Mouse (Mus musculus) cerebellum, postnatal 10 days (tissue): ENCODE measurements around the gene 1700007K13Rik.
"Not testable (repeated sequence)": the region's sequence is repeated elsewhere in the genome, so short reads cannot be mapped to it uniquely, and the experiment has no call there.

Experiments
- DNase-seq, 2 experiments: peaks; one replicate each; pipeline ENCODE4 v3.0.0; 2021; ENCODE audit warnings: mixed read lengths in 2 of 2

1700007K13Rik gene

DNA sequence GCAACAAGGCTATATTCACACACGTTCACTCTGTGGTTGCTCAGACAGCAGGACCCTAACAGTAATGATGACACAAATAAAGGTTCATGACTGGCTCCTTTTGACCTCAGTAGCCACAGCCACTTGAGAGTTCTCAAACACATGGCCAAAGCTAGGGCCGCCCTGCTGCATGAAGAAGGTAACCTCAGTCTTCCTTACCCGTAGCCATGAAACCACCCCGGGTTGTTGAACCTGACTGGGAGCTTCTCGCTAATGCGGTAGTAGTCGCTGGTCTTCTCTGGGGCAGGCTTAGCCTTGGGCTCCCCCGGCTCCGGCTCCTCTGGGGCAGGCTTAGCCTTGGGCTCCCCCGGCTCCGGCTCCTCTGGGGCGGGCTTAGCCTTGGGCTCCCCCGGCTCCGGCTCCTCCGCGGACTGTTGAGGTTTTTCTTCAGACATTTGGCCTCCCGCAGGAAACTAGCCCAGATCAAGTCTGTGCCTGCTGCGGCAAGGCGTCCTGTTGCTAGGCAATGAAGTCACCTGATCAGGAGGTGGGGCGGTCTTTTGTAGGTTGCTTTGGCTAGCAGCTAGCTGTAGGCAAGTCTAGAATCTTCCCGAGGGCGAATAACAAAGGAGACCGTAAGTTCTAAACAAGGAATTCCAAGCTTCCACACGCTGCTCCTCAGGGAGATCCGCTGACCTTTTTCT is at the start of gene 1700007K13Rik:
1700007K13Rik (minus strand) TSS at position 497 of the 683 bp plus-strand sequence.
- peak; percentile 81 to 83 for DNase-seq

DNA sequence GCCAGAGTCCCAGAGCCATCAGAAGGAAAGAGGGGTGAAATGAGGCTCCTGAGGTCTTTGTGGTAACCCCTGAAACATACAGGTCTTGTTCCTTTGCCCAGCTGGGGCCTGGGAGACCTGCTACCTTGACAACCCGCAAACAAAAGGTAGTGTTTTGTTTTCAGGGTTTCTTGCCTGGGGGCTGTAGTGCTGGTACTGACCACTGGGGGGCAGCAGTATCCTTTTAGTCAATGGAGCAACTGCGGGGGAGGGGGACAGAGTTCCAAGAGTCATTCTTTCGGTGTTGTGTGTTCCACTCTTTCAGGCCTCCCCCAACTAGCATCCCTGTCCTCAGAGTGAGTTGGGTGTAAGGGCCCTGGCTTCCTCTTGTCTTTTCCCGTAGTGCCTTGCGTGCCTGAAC is 48.4 kb upstream of the 1700007K13Rik start:
- DNase-seq = peak; percentile 96 to 98

DNA sequence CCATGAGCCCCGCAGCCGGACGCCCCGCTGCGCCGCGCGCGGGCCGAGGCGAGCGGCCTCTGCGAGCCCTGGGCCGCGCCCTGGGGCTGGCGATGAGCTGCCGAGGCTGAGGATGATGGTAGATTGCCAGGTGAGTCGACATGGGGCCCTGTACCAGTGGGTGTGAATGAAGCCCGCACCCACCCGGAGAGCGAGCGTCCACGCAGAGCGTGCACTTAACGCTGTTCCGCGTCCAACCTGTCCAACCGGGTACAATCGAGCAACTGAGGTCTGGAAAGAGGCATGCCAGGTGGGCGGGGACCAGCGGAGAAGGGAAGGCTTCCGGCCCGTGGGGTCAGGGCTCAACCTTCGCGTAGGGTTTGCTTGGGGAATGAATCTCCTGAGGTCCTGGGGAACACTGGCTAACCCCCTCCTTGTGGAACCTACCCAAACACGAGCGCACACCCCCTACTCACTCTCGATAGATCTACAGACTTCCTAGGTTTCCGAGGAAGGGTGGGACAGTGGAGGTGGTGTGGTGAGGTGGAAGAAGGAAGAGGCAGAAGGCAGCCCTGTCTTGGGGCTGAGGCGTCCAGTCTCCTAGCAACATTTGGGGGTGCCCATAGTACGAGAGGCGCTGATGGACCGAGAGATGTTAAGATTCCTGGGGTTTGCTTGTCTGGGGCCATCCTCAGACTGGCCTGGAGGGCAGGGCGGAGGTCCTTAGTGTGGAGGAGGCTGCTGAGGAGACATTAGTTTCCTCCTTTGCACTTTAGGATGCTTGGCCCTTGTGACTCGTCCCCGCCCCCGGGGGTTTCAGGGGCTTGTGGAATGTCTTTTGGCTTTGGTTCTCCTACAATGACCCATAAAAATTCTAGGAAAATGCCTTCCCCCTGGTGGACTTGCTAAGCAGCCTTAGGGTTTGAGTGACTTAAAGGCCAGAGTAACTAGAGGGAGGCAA is 47.6 kb upstream of the 1700007K13Rik start:
- peak; percentile 71 to 73 for DNase-seq

DNA sequence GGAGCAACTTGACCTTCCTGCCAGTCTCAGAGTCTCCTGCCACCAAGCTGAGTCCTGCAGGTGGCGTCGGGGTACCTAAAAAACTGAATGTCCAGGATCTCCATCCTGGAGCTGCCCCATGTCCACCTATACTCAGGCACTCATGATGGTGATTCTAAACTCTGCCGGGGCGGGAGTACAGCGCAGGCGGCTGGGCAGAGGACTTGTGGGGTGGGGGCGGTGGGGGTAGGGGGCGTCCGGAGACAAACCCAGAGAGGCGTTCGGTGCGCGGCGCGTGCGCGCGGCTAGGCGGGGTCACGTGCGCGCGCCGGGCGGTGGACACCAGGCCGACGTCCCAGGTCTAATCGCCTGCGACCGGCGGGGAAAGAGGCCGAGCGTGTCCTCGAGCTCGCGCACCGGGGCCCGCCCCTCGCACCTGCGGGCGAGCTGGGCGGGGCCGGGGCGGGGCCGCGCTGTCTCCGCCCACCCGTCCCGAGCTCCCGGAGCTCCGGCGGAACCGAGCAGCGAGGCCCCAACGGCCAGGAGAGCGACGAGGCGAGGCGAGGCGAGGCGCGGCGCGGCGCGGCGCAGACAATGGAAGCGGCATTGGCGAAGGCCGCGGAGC is 46.8 kb upstream of the 1700007K13Rik start, which contains the start of gene Ralgds:
Ralgds (plus strand) TSS at position 328 of the 604 bp plus-strand sequence.
- DNase-seq = peak; percentile 88 to 91

DNA sequence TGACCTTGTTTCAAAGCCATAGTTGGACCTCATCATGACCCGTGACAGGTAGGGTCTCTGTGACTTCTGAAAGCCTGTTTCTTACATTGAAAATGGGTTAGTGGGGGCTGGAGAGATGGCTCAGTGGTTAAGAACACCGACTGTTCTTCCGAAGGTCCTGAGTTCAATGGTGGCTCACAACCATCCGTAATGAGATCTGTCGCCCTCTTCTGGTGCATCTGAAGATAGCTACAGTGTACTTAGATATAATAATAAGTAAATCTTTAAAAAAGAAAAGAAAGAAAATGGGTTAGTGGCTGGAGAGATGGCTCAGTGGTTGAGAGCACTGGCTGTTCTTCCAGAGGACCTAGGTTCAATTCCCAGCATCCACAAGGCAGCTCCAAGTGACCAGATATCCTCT is 45.5 kb upstream of the 1700007K13Rik start:
- DNase-seq = peak in 1 of 2 experiments; percentile 5

DNA sequence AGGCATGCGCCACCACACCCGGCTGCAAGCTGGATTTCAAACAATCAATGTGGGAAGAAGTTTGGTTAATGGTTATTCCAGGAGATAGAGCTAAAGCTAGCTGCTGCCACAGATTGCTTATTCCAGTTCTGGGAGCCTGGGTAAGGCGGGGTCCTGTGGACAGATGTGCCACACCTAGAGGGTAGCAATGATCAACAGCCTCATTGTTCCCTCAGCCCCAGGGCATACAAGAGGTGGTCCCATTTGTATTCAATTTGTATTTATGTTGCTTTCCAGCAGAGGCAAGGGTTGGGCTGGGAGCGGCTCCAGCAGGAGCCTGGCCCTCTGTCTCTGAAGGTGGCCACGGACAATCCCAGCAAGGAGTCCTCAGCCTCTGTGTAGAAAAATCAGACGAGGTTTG is 40.2 kb upstream of the 1700007K13Rik start:
- DNase-seq = no peak

DNA sequence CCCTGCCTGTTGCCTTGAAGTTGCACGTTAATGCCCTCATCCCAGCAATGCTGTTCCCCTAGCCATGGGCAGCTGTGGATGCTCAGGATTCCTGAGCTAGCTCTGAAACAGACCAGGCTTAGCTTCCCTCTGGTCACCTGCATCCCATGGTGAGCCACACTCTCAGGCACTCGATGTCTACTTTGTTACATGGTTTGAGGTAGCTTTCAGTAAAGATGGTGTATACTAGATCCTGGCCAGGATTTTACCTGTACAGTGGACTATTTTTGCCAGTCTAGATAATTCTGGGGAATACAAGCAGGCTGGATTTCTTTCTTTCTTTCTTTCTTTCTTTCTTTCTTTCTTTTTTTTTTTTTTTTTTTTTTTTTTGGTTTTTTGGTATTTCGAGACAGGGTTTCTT is 39.7 kb upstream of the 1700007K13Rik start, which contains the start of gene Gm10134:
Gm10134 (plus strand) TSS at position 301 of the 400 bp plus-strand sequence.
- no peak for DNase-seq

DNA sequence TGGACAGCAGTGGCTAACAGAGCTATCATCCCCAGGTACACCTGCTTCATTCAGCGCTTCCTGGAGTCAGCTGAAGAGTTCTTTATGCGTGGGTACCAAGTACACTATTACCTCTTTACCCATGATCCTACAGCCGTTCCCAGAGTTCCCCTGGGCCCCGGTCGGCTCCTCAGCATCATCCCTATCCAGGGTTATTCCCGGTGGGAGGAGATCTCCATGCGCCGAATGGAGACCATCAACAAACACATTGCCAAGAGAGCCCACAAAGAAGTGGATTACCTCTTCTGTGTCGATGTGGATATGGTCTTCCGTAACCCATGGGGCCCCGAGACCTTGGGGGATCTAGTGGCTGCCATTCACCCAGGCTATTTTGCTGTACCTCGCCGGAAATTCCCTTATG is 38.5 kb upstream of the 1700007K13Rik start:
- no peak for DNase-seq

DNA sequence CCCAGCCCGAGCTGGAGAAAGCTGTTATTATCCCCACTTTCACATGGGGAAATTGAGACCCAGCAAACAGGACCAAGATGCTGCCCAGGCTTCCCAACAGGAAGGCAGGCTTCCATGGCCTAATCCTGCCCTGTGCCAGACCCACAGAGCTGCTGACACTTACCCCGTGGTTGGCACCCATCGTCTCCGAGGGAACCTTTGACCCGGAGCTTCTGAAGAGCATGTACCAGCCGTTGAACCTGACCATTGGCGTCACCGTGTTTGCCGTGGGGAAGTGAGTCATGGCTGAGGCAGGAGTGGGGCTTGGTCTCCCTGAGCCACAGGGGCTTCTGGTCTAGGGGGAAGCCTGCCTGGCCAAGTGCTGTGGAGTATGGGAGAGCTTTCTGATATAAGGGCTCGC is 36.9 kb upstream of the 1700007K13Rik start:
- no peak for DNase-seq

DNA sequence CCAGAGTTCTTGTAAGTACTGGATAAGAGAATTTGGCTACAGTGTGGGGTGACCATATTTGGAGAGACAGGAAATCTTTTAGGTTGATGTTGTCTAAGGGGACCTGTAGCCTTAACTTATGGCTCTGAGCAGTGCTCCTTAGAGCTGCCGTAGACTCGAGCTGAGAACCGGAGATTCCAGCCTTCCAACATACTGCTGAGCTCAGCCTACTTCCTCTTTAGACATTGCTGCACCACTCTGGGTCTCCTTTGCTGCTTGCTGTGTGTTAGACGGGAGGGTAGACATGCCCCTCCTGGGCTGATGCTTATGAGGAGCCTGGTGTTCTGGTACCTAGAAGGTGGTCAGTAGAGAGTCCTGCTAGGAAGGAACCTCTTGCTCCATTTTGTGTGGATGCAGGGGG is 32.3 kb upstream of the 1700007K13Rik start:
- no peak for DNase-seq

DNA sequence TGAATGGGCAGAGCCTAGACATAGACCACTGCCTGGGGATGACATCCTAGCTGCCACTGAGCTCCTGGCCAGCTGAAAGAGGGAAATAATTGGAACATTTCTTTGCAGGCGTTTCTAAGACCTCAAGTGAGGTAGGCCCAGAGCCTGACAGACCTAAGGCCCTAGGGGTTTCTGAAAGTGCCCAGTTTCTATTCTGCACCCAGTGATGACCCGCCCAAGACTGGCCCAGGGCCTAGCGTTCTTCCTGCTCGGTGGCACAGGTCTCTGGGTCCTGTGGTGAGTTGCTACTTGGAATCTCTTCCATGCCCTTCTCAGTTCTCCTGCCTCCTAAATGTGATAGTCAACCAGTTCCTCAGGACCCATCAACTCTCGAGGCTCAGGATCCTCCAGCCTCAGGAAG is 31.4 kb upstream of the 1700007K13Rik start:
- DNase-seq = no peak

DNA sequence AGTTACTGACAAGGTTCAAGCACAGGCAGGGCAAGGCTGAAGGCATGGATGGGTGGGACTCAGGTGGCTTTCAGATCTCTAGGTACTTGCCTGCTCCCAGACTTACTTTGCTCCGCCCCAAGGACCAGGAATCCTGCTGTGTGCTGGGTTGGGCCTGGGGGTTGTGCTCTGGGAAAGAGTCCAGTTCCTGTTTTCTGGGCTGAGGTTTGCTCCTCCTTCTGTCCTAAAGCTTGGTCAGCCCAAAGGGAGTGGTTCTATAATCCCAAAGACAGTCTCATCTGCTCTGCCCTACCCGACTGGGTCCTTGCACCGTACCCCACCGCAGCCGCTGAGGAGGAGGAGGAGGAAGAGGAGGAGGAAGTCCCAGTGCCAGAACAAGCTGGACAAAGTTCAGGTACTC is 30.5 kb upstream of the 1700007K13Rik start, which contains the start of gene Gbgt1:
Gbgt1 (plus strand) TSS at position 221 of the 400 bp plus-strand sequence.
- DNase-seq = no peak

DNA sequence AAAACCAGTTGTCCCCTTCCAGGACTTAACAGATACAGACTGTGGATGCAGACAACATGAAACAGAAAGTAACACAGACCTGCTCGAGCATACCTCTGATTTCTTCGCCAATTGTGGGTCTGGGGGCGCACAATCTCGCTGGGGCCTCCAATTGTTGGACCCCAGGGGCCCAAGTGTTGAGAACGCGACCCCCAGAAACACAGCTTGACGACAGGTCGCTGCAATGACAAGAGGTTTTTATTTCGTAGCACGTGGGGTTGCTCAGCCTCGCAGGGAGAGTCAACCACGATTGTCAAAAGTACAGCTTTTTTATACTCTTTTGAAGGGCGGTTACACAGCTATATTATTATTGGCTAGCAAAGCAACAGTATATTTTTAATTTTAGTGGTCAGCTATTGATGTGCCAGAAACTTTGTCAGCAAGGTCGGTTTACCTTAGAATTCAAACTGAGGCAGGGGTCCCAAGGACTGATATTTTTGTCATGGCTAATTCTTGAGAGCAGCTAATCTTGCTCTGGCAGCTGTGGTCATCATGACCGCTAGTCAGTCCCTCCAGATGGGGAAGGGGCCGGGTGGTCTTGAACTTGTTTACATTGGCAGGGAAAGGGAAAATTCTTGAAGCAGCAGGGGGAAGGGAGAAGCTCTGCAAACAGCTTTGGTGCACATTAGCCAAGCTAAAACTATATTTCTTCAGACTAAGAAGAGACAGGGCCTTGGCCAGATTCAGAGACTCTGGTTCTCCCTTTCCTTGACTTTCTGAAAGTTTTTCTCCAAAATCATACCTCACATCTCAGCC is 29.9 kb upstream of the 1700007K13Rik start:
- DNase-seq = no peak

DNA sequence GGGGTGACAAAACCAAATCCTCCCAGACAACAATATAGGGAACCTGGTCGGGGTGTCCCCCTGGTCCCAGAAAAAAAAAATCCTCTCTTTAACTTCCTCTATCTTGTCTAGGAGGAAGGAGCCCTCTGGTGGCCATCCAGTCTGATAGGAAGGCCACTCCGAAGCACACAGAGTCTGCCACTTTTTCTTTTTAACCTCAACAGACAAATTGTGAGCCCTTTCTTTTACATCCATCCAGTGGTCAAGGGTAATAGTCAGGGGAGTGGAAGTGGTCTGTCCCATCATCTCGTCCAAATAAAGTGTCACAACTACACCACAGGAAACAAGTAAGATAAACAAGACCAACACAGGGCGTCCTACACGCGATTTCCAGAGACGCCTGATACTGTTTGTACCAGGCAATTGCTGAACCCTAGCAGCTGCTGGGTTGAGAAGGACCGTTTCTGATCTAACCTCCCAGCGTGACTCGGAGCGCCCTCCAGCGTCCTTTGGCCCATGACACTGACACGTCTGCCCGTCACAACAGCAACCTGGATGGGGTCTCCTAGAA is 29.1 kb upstream of the 1700007K13Rik start:
- DNase-seq = peak; percentile 56 to 57

DNA sequence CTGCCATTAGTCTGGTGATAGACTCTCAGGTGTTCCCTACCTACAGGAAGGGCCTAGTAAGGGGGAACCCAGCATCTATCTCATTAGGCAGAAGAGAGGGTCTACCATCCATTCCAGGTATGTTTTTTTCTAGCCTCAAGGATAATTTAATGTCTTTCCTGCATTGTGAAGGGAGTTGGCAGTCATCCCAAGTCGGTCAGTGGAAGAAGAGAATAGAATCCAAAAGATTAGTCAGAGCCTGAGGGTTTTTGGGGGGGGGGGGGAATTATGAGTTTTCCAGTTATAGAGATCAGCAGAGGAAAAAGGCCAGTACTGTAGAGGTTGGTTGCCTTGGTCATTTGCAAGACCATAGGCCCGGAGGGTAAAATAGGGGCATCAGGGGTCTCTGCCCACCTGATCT is 28.4 kb upstream of the 1700007K13Rik start:
- no peak for DNase-seq

DNA sequence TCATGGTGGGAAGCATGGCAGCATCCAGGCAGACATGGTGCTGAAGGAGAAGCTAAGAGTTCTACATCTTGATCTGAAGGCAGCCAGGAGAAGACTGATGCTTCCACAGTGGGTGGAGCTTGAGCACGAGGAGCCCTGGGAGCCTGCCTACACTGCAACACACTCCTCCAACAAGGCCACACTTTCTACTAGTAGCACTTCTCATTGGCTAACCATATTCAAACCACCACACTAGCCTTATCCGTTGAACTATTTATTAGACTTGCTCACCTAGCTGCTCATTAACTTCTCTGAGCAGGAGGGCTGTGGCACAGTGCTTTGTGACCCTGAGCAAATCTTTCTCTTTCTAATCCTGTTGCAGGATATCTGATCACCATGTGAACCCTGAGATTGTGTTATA is 17.7 kb upstream of the 1700007K13Rik start:
- no peak for DNase-seq

DNA sequence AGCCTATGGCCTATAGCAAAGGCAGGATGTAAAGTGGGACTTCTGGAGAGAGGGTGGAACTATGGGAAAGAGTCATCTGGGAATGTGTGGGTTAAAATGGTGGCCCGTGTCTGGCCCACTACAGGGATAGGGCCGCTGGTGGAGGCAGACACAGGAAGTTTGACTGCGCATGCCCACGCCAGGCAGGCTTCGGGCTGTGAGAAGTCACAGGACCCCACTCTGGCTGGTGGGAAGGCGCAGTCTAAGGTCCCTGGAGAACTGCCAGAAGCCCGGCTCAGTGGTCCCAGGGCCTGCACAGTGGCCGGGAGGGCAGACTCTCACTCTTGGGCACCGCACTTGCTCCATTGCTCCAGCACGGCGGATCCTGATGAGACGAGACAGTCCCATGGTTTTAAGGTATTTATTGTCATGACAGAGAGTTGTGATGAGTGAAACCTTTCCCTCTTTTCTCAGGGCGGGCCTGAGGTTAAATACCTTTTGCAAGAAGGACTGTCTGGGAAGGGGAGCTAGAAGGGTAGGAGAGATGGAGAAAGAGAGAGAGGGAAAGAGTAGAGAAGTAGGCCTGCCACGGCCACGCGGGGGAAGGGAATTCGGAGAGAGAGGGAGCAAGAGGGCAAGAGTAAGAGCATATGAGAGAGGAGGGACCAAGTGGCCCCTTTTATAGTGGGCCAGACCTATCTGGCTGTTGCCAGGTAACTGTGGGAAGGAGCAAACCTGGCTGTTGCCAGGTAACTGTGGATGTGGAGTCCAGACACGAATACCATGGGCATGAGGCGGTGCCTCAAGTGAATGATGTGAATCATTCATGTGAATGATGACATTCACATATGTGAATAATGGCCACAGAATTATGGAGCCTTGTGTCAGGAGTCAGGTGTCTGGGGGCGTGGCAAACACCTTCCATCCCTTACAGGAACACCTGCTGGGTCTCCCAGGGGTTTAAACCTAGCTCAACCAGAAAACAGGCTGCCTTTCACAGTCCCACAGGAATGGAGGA is 13.4 kb upstream of the 1700007K13Rik start:
- DNase-seq = no peak

DNA sequence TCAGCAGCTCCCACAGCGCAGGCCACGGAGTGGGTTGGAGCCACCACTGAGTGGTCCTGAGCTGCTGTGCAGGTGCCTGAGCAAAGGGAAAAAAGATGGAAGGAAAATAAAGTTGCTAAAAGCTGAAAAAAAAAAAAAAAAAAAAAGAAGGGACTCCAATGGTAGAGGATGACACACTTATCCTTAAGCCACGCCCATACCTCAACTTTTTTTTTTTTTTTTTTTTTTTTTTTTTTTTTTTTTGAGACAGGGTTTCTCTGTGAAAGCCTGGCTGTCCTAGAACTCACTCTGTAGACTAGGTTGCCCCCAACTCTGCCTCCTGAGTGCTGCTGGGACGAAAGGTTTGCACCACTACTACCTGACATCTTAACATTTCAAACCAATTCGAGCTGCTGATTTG is 11.9 kb upstream of the 1700007K13Rik start:
- DNase-seq = not testable (repeated sequence)

DNA sequence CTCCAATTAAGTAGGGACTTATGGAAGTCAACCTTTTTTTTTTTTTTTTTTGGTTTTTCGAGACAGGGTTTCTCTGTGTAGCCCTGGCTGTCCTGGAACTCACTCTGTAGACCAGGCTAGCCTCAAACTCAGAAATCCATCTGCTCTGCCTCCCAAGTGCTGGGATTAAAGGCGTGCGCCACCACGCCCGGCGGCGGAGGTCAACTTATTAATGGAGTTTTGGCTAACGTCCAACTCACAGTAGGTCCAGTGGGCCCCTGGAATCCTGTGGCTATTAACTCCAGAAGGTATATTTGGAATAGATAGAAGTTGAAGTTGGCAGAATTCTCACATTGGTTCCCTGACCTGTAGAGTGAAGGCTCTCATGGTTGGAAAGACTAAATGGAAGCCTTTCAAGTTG is 5.9 kb upstream of the 1700007K13Rik start:
- DNase-seq = not testable (repeated sequence)

DNA sequence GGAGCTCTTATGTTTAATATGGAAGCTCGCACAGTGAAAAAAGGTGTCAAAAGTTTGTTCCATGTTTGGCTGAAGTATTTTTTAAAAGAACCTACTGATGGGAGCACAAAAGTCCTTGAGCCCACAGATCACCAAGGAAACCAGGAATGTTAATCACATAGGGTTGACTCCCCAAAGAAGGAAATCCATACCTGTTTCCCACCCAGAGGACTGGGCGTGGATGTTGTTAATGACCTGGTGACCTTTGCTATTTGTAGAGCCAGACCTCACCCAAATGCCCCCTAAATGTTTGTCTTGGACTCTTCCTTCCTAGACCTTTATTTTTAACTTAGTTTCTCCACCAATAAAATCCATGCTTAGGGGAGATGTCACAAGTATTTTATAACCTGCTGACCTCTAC is 4.5 kb upstream of the 1700007K13Rik start:
- DNase-seq = no peak

DNA sequence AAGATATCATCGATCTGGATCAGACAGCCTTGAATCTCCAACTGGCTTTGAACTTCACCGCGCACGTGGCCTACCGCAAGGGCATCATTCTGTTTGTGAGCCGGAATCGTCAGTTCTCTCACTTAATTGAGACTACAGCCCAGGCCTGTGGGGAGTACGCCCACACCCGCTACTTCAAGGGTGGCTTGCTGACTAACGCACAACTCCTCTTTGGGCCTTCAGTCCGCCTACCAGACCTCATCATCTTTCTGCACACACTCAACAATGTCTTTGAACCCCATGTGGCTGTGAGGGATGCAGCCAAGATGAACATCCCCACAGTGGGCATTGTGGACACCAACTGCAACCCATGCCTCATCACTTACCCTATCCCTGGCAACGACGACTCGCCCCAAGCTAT is 3.3 kb upstream of the 1700007K13Rik start:
- DNase-seq = no peak
